Mouse (Mus musculus): Measurements from ENCODE around the gene Cfap97.
"Not testable (repeated sequence)": the region's sequence is repeated elsewhere in the genome, so short reads cannot be mapped to it uniquely, and the experiment has no call there.

Cfap97 gene

GRCm38 (mm10) chr8:46216838-46217237 is 65.3 kb downstream of the Cfap97 start:
- intact Hi-C loops (cut with DNase I): no loop called here

- intact Hi-C loops (cut with DNase I): no loop called here
These were observed 69.0 kb downstream of the Cfap97 start for GRCm38 (mm10) chr8:46220566-46220965.

- intact Hi-C loops (cut with DNase I): no loop called here
These were observed 73.9 kb downstream of the Cfap97 start for GRCm38 (mm10) chr8:46225501-46225900.

- intact Hi-C loops (cut with DNase I): no loop called here
These were observed 75.1 kb downstream of the Cfap97 start for GRCm38 (mm10) chr8:46226622-46227021.

GRCm38 (mm10) chr8:46231968-46232367 is 80.4 kb downstream of the Cfap97 start:
- intact Hi-C loops (cut with DNase I): not testable (repeated sequence)

- intact Hi-C loops (cut with DNase I): no loop called here
These were observed 81.2 kb downstream of the Cfap97 start for GRCm38 (mm10) chr8:46232798-46233197.

- intact Hi-C loops (cut with DNase I): no loop called here
These were observed 83.2 kb downstream of the Cfap97 start for GRCm38 (mm10) chr8:46234736-46235135.

- intact Hi-C loops (cut with DNase I): loop anchor here (2.0 kb wide), 1 partner anchor 52 kb away; no protein-coding TSS in a partner anchor
These were observed 85.1 kb downstream of the Cfap97 start for GRCm38 (mm10) chr8:46236441-46237223.

GRCm38 (mm10) chr8:46241568-46242374 is 90.2 kb downstream of the Cfap97 start:
- intact Hi-C loops (cut with DNase I): loop anchor here (2.0 kb wide), 3 partner anchors 39 to 305 kb away; no protein-coding TSS in a partner anchor

GRCm38 (mm10) chr8:46242946-46243345 is 91.4 kb downstream of the Cfap97 start:
- intact Hi-C loops (cut with DNase I): loop anchor here (2.0 kb wide), 2 partner anchors 38 to 62 kb away; no protein-coding TSS in a partner anchor

Small RNAs within 50 kb of the gene (microRNA-seq; reads per million reads assigned to microRNA genes)
- gene Gm23812: 0 reads per million in 2 experiments

Data from adrenal gland (tissue).